Mouse (Mus musculus) limb, embryonic 11.5 days (tissue): ENCODE data around the gene Slc43a2. TPM values are rescaled to one million over a fixed set of nuclear protein-coding genes. Genes with fewer than 3 reads are reported as not detected.
"Not testable (repeated sequence)": the region's sequence is repeated elsewhere in the genome, so short reads cannot be mapped to it uniquely, and the experiment has no call there.

Experiments used
- ATAC-seq: fragments of 200-750 bp; cut with Nextera tagmentation; 2 replicates; pipeline ENCODE4 v1.8.0; 2017; ENCODE audit warnings: low read depth; ENCODE audit not compliant: insufficient number of reproducible peaks, low FRiP score, low TSS enrichment
- DNase-seq: peaks from one replicate; pipeline ENCODE4 v3.0.0-alpha.2; 2015; ENCODE audit warnings: low spot score
- H3K27ac ChIP-seq: fragments of 300-500 bp; sonication (generic); replicated peaks from 2 replicates; pipeline ENCODE4 v1.5.1; 2014; ENCODE audit warnings: low read depth, mild to moderate bottlenecking, low read length
- H3K27me3 ChIP-seq: fragments of 300-500 bp; sonication (generic); 2 replicates; pipeline ENCODE4 v1.6.1; 2014; ENCODE audit warnings: mild to moderate bottlenecking, low read length, mixed read lengths; ENCODE audit not compliant: control insufficient read depth, insufficient read depth
- H3K36me3 ChIP-seq: fragments of 300-500 bp; sonication (generic); 2 replicates; pipeline ENCODE4 v1.6.1; 2014; ENCODE audit warnings: mild to moderate bottlenecking, low read length, moderate library complexity, mixed read lengths; ENCODE audit not compliant: control insufficient read depth, insufficient read depth
- H3K4me1 ChIP-seq: fragments of 300-500 bp; sonication (generic); 2 replicates; pipeline ENCODE4 v1.6.1; 2014; ENCODE audit warnings: low read length, mixed read lengths; ENCODE audit not compliant: control insufficient read depth, insufficient read depth
- H3K4me2 ChIP-seq: fragments of 300-500 bp; sonication (generic); 2 replicates; pipeline ENCODE4 v1.6.1; 2014; ENCODE audit warnings: low read depth, mild to moderate bottlenecking, moderate library complexity; ENCODE audit not compliant: severe bottlenecking
- H3K4me3 ChIP-seq: fragments of 300-500 bp; sonication (generic); 2 replicates; pipeline ENCODE4 v1.5.1; 2014; ENCODE audit warnings: low read depth, low read length
- H3K9ac ChIP-seq: fragments of 300-500 bp; sonication (generic); 2 replicates; pipeline ENCODE4 v1.6.1; 2014; ENCODE audit warnings: mild to moderate bottlenecking, low read length
- H3K9me3 ChIP-seq: fragments of 300-500 bp; sonication (generic); 2 replicates; pipeline ENCODE4 v1.6.1; 2016; ENCODE audit warnings: low read length; ENCODE audit not compliant: control insufficient read depth
- WGBS: fragments of 180-500 bp; shearing (Covaris S2); extraction: QIAGEN DNeasy Blood & Tissue Kit; methylation state at CpG from one replicate; pipeline ENCODE4 v1.1.7; 2014; 5-methylcytosine and 5-hydroxymethylcytosine counted together
- polyA plus RNA-seq: library from polyadenylated mRNA; unstranded; fragments of >200 nt; fragmentation: Nextera tagmentation; extraction: Ambion mirVana; gene quantifications from 2 replicates; pipeline ENCODE4 v1.2.1, GENCODE M21; 2014

Gene Slc43a2
- polyA plus RNA-seq, 1 experiment from 2014 or later = 4.2 TPM

DNA sequence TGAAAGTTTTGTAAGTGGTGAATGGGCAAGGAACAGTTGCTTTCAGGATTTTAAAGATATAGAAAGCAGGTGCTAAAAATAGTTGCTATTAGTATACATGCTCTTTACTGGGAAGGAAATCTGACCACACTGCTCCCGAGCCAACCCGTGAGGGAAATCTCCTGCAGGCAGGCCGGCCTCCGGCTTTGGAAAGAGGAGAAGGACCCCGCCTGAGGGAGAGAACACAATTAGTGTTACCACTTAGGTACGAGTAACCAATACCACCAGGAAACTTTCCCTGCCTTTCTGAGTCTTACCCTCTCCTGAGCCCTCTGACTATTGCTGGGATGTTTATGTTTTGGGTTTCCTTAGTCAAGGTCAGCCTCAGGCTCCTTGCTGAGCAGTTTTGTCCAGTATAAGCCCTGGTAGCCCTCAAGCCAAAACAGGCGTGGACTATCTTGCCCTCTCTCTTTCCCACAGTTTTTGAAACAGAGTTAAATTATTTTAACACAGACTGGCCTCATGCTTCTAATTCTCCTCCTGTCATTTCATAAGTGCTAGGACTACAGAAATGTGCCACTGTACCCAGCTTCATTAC is 21.5 kb downstream of the Slc43a2 start:
- Histone ChIP-seq H3K27ac (no peak overlapping the region), H3K27me3 (no peaks in the 10 kb centered on the region), H3K4me3 (no peak overlapping the region), H3K36me3 (no peaks in the 10 kb centered on the region), H3K9me3 (no peaks in the 10 kb centered on the region), H3K4me2 (no peak overlapping the region), H3K4me1 (peaks cover 5% of the 10 kb centered on the region), H3K9ac (no peak overlapping the region)
- ATAC-seq = no peak
- 47% methylated on average over 7 of the region's 7 CpGs for WGBS
- DNase-seq = no peak

- H3K36me3 ChIP-seq, H3K4me3 ChIP-seq, DNase-seq, ATAC-seq, H3K27me3 ChIP-seq, H3K27ac ChIP-seq, H3K4me1 ChIP-seq, H3K9me3 ChIP-seq, H3K9ac ChIP-seq, H3K4me2 ChIP-seq: not testable (repeated sequence)
- WGBS = 92% methylated on average over 6 of the region's 6 CpGs
These were observed 24.5 kb downstream of the Slc43a2 start for GRCm38 (mm10) chr11:75556006-75556405.

- Histone ChIP-seq H3K36me3 (no peaks in the 10 kb centered on the region), H3K4me1 (peaks cover 4% of the 10 kb centered on the region), H3K4me3 (no peak overlapping the region), H3K27ac (no peak overlapping the region), H3K9ac (no peak overlapping the region), H3K4me2 (no peak overlapping the region), H3K9me3 (no peaks in the 10 kb centered on the region), H3K27me3 (no peaks in the 10 kb centered on the region)
- ATAC-seq (no peak), DNase-seq (no peak)
- 88% methylated on average over 6 of the region's 6 CpGs for WGBS
These were observed 25.6 kb downstream of the Slc43a2 start for GRCm38 (mm10) chr11:75557142-75557541.

GRCm38 (mm10) chr11:75558101-75558500 is 26.6 kb downstream of the Slc43a2 start:
- ATAC-seq = no peak
- Histone ChIP-seq H3K27me3 (no peaks in the 10 kb centered on the region), H3K4me2 (no peak overlapping the region), H3K27ac (no peak overlapping the region), H3K4me3 (no peak overlapping the region), H3K4me1 (no peaks in the 10 kb centered on the region), H3K9me3 (no peaks in the 10 kb centered on the region), H3K36me3 (no peaks in the 10 kb centered on the region), H3K9ac (no peak overlapping the region)
- 100% methylated on average over 1 of the region's 1 CpGs for WGBS
- DNase-seq = no peak

GRCm38 (mm10) chr11:75559870-75560504 is 28.5 kb downstream of the Slc43a2 start:
- DNase-seq = no peak
- WGBS = 90% methylated on average over 8 of the region's 8 CpGs
- H3K27ac ChIP-seq = no peak overlapping the region
- H3K9ac ChIP-seq = no peak overlapping the region
- no peaks in the 10 kb centered on the region for H3K27me3 ChIP-seq
- no peaks in the 10 kb centered on the region for H3K36me3 ChIP-seq
- H3K4me1 ChIP-seq = no peaks in the 10 kb centered on the region
- H3K9me3 ChIP-seq = no peaks in the 10 kb centered on the region
- H3K4me3 ChIP-seq = no peak overlapping the region
- H3K4me2 ChIP-seq = no peak overlapping the region
- no peak for ATAC-seq

GRCm38 (mm10) chr11:75560530-75561409 is 29.3 kb downstream of the Slc43a2 start:
- H3K9ac ChIP-seq = no peak overlapping the region
- WGBS = 77% methylated on average over 14 of the region's 14 CpGs
- ATAC-seq = no peak

DNA sequence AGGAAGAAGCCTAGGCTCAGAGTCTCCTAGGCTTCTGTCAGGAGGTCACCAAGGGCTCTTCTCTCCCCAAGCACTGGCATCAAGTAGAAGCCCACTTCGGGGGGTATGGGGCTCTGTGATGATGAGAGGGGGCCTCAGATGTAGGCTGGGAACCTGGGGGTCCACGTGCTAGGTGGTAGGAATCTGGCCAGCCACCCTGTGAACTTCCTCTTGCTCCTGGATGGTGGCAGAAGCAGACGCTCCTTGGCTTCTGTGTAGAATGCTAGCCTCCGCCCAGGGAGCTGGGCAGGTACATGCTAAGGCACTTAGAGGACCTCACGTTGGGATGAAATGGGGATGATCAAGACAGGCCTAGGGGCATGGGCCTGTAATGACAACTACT is 29.9 kb downstream of the Slc43a2 start:
- no peak overlapping the region for H3K4me3 ChIP-seq
- WGBS = 77% methylated on average over 5 of the region's 5 CpGs
- no peak for ATAC-seq

More at GRCm38 (mm10) chr11:75560530-75561409, 29.3 kb downstream of the Slc43a2 start:
- no peak overlapping the region for H3K4me2 ChIP-seq
- H3K4me1 ChIP-seq = no peaks in the 10 kb centered on the region
- H3K27ac ChIP-seq = no peak overlapping the region
- H3K9me3 ChIP-seq = no peaks in the 10 kb centered on the region
- H3K36me3 ChIP-seq = no peaks in the 10 kb centered on the region
- no peak overlapping the region for H3K4me3 ChIP-seq
- no peak for DNase-seq
- no peaks in the 10 kb centered on the region for H3K27me3 ChIP-seq

GRCm38 (mm10) chr11:75562840-75563239 is 31.3 kb downstream of the Slc43a2 start:
- H3K27ac ChIP-seq = no peak overlapping the region
- H3K4me1 ChIP-seq = no peaks in the 10 kb centered on the region
- no peak for ATAC-seq
- 87% methylated on average over 8 of the region's 8 CpGs for WGBS
- H3K36me3 ChIP-seq = no peaks in the 10 kb centered on the region
- H3K27me3 ChIP-seq = no peaks in the 10 kb centered on the region
- H3K9me3 ChIP-seq = no peaks in the 10 kb centered on the region
- H3K4me3 ChIP-seq = no peak overlapping the region
- DNase-seq = no peak
- H3K4me2 ChIP-seq = no peak overlapping the region
- no peak overlapping the region for H3K9ac ChIP-seq

More for the DNA sequence above, 29.9 kb downstream of the Slc43a2 start:
- no peak overlapping the region for H3K4me2 ChIP-seq
- no peak overlapping the region for H3K9ac ChIP-seq
- H3K27me3 ChIP-seq = no peaks in the 10 kb centered on the region
- no peaks in the 10 kb centered on the region for H3K36me3 ChIP-seq
- no peaks in the 10 kb centered on the region for H3K4me1 ChIP-seq
- H3K9me3 ChIP-seq = no peaks in the 10 kb centered on the region
- DNase-seq = no peak
- H3K27ac ChIP-seq = no peak overlapping the region
